Mouse (Mus musculus): ENCODE results near the gene Fam183b. TPM values are rescaled to one million over a fixed set of nuclear protein-coding genes. Genes with fewer than 3 reads are reported as not detected.

Fam183b gene
- polyA plus RNA-seq, 1 experiment from 2014 or later = not detected

DNA sequence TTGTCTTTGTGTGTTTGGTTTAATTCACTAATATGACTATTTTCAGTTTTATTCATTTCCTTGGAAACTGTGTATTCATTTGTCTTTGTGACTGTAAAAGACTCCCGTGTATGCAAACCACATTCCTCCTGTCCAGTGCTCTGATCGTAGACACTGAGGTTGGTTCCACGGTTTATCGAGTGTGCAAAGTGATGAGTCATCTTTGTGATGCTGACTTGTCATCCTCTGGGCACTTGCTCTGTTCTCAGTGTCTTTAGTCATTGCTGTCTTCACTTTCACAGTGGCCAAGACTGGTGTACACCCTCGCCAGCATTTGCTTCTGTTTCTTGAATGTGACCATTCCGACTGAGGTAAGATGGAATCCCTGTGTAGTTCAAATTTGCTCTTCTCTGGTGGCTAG, 11.1 kb downstream of the Fam183b start:
- Histone ChIP-seq H3K27me3 (ENCODE audit: insufficient read depth, low read length) (no peaks in the 10 kb centered on the region), H3K4me3 (ENCODE audit: low read depth, low read length) (no peak overlapping the region), H3K4me2 (no peak overlapping the region), H3K9ac (no peak overlapping the region), H3K27ac (ENCODE audit: low read depth) (no peak overlapping the region), H3K9me3 (ENCODE audit: low read depth, low read length) (no peaks in the 10 kb centered on the region), H3K4me1 (ENCODE audit: insufficient read depth) (no peaks in the 10 kb centered on the region), H3K36me3 (ENCODE audit: insufficient read depth) (no peaks in the 10 kb centered on the region)
- no peak for ATAC-seq (ENCODE audit: insufficient read depth)
- TF ChIP-seq CTCF (IDR thresholded peaks at IDR 0.05; ENCODE audit: low read depth) = no peak
- 67% methylated on average over 6 of the region's 6 CpGs for WGBS
- DNase-seq = no peak

DNA sequence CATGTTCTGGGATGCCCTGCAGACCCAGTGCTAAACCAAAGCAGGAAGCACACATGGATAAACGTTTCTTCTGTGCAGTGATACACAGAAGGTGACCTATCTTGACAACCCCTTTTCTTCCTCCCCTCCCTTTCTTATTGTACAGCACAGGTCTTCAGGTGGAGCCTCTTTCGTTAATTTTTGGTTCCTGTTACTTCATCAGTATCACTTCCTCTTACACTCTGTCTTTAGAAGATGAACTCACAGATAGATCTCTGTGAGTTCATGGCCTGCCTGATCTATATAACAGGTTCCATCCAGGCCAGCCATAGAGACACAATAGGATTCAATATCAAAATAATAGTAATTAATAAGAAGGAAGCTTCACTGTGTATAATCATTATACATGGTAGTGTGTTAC, 11.7 kb downstream of the Fam183b start:
- no peak for TF ChIP-seq CTCF (IDR thresholded peaks at IDR 0.05; ENCODE audit: low read depth)
- Histone ChIP-seq H3K27ac (ENCODE audit: low read depth) (no peak overlapping the region), H3K4me3 (ENCODE audit: low read depth, low read length) (no peak overlapping the region), H3K4me2 (no peak overlapping the region), H3K27me3 (ENCODE audit: insufficient read depth, low read length) (no peaks in the 10 kb centered on the region), H3K9ac (no peak overlapping the region), H3K9me3 (ENCODE audit: low read depth, low read length) (no peaks in the 10 kb centered on the region), H3K4me1 (ENCODE audit: insufficient read depth) (no peaks in the 10 kb centered on the region), H3K36me3 (ENCODE audit: insufficient read depth) (no peaks in the 10 kb centered on the region)
- DNase-seq (no peak), ATAC-seq (ENCODE audit: insufficient read depth) (no peak)
- WGBS = 42% methylated on average over 2 of the region's 2 CpGs

DNA sequence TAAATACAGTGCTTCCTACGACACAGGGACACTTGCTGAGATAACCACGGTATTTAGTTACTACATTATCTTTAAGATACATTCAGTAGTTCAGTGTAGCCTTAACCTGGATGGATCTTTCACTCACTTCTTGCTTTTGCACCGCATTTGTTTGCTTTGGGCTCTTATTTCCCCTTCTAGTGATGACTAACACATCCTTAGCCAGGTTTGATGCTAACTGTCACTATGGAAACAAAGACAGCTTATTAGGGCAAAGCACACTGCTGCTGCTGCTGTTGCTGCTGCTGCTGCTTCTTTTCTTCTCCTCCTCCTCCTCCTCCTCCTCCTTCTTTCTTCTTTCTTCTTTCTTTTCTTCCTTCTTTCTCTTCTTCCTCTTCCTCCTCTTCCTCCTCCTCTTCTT, 12.2 kb downstream of the Fam183b start:
- no peak for TF ChIP-seq CTCF (IDR thresholded peaks at IDR 0.05; ENCODE audit: low read depth)
- DNase-seq (no peak), ATAC-seq (ENCODE audit: insufficient read depth) (no peak)
- 23% methylated on average over 3 of the region's 3 CpGs for WGBS
- no peak overlapping the region for H3K9ac ChIP-seq
- no peaks in the 10 kb centered on the region for H3K36me3 ChIP-seq (ENCODE audit: insufficient read depth)
- H3K27me3 ChIP-seq (ENCODE audit: insufficient read depth, low read length) = no peaks in the 10 kb centered on the region
- no peak overlapping the region for H3K4me2 ChIP-seq
- no peaks in the 10 kb centered on the region for H3K4me1 ChIP-seq (ENCODE audit: insufficient read depth)
- H3K4me3 ChIP-seq (ENCODE audit: low read depth, low read length) = no peak overlapping the region
- H3K9me3 ChIP-seq (ENCODE audit: low read depth, low read length) = no peaks in the 10 kb centered on the region
- H3K27ac ChIP-seq (ENCODE audit: low read depth) = no peak overlapping the region

DNA sequence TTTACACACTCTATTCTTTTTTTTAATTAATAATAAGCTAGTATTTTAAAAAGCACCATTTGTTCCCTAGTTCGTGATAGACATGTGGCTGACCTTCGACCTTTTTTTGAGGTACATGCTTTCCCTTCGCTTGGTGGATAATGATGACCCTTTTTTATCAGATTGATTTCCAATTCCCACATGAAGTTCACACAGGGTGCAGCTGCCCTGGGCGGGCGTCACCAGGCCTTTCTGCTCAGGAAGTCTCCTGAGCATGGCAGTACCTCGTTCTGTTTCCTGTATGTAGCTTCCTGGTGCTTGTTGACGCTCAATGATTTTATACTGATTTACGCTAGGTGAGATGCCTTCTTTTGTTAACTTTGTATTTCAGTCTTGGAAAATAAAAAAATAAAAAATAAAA, 13.4 kb downstream of the Fam183b start:
- 76% methylated on average over 8 of the region's 8 CpGs for WGBS
- H3K4me3 ChIP-seq (ENCODE audit: low read depth, low read length) = no peak overlapping the region
- DNase-seq = no peak
- no peak for TF ChIP-seq CTCF (IDR thresholded peaks at IDR 0.05; ENCODE audit: low read depth)
- H3K27ac ChIP-seq (ENCODE audit: low read depth) = no peak overlapping the region
- no peaks in the 10 kb centered on the region for H3K27me3 ChIP-seq (ENCODE audit: insufficient read depth, low read length)
- H3K9ac ChIP-seq = no peak overlapping the region
- no peak for ATAC-seq (ENCODE audit: insufficient read depth)
- no peaks in the 10 kb centered on the region for H3K4me1 ChIP-seq (ENCODE audit: insufficient read depth)
- no peaks in the 10 kb centered on the region for H3K36me3 ChIP-seq (ENCODE audit: insufficient read depth)
- H3K9me3 ChIP-seq (ENCODE audit: low read depth, low read length) = no peaks in the 10 kb centered on the region
- no peak overlapping the region for H3K4me2 ChIP-seq

DNA sequence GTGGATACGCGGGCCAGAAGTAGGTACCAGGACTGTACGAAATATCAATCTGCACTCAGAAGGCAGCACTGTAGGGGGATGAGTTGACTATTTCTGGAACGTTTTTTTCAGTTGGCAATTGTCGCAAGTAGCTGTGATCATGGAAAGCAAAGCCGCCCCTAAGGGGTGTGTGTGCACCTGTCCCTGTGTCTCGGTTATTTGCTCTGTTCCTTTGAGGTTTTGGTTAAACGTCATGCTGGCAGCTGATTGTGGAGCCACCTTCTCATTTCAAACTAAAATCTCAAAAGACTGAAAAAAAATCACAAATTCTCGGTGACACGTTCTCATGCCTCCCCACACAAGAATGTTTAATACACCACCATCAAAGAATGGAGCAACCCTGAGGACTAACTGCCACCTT, 14.1 kb downstream of the Fam183b start:
- no peaks in the 10 kb centered on the region for H3K27me3 ChIP-seq (ENCODE audit: insufficient read depth, low read length)
- WGBS = 81% methylated on average over 10 of the region's 10 CpGs
- no peak overlapping the region for H3K4me3 ChIP-seq (ENCODE audit: low read depth, low read length)
- DNase-seq (no peak), ATAC-seq (ENCODE audit: insufficient read depth) (no peak)
- H3K9ac ChIP-seq = no peak overlapping the region
- no peaks in the 10 kb centered on the region for H3K36me3 ChIP-seq (ENCODE audit: insufficient read depth)
- no peak overlapping the region for H3K4me2 ChIP-seq
- H3K9me3 ChIP-seq (ENCODE audit: low read depth, low read length) = no peaks in the 10 kb centered on the region
- H3K4me1 ChIP-seq (ENCODE audit: insufficient read depth) = no peaks in the 10 kb centered on the region
- TF ChIP-seq CTCF (IDR thresholded peaks at IDR 0.05; ENCODE audit: low read depth) = no peak
- H3K27ac ChIP-seq (ENCODE audit: low read depth) = no peak overlapping the region

DNA sequence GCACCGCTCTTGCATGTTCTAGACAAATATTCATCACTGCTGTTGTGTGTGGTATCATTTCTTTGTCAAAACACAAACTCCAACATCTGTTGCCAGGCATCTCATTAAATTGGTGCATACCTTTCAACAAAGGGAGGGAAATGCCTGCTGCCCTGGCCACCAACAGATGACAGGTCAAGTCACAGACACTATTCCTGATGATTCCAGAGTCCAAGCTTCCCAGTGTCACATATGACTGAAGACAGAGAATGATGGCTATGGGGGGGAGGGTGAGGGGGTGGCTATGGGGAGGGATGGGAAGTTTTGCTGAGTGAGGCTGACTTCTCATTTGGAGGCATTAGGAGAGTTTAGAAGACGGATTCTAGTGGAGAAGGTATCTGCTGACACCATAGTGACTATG, 17.6 kb downstream of the Fam183b start:
- TF ChIP-seq CTCF (IDR thresholded peaks at IDR 0.05; ENCODE audit: low read depth) = no peak
- 63% methylated on average over 2 of the region's 2 CpGs for WGBS
- H3K4me3 ChIP-seq (ENCODE audit: low read depth, low read length) = no peak overlapping the region
- H3K4me2 ChIP-seq = no peak overlapping the region
- DNase-seq (no peak), ATAC-seq (ENCODE audit: insufficient read depth) (no peak)
- H3K36me3 ChIP-seq (ENCODE audit: insufficient read depth) = no peaks in the 10 kb centered on the region
- H3K9ac ChIP-seq = no peak overlapping the region
- no peaks in the 10 kb centered on the region for H3K4me1 ChIP-seq (ENCODE audit: insufficient read depth)
- H3K9me3 ChIP-seq (ENCODE audit: low read depth, low read length) = no peaks in the 10 kb centered on the region
- no peaks in the 10 kb centered on the region for H3K27me3 ChIP-seq (ENCODE audit: insufficient read depth, low read length)
- no peak overlapping the region for H3K27ac ChIP-seq (ENCODE audit: low read depth)

DNA sequence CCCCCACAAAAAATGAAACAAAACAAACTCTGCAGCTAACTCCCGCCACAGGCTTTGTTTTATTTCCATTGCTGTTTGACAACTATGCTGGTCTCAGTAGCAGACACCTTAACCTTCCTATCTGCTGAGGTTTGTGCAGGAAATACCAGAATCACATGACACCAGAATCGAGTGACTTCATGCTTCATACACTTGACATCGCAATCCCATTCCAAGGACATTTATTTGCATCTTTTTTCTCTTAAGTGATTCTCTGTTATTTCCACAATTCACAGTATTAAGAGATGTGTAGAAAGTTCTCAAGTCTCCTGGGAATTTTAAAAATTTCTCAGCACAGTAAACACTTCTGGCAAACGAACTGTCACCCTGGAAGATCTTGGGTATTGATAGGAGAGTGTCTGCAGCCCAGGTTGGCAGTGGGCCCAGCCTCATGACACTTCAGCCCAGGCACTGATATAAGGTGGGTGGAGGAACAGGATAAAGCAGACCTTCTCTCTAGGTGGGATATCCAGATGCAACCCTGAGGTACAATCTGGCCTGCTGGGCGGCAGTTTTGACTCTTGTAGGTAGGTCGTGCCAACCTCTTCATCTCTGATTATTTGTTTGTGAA, 19.2 kb downstream of the Fam183b start, which contains the start of gene Olfr314:
Olfr314 (plus strand) TSS at position 473 of the 610 bp plus-strand sequence.
- no peaks in the 10 kb centered on the region for H3K4me1 ChIP-seq (ENCODE audit: insufficient read depth)
- no peaks in the 10 kb centered on the region for H3K36me3 ChIP-seq (ENCODE audit: insufficient read depth)
- no peak for TF ChIP-seq CTCF (IDR thresholded peaks at IDR 0.05; ENCODE audit: low read depth)
- H3K4me3 ChIP-seq (ENCODE audit: low read depth, low read length) = no peak within 1 kb of the TSS
- no peaks in the 10 kb centered on the region for H3K27me3 ChIP-seq (ENCODE audit: insufficient read depth, low read length)
- no peak within 1 kb of the TSS for H3K4me2 ChIP-seq
- no peak for ATAC-seq (ENCODE audit: insufficient read depth)
- no peak within 1 kb of the TSS for H3K9ac ChIP-seq
- H3K27ac ChIP-seq (ENCODE audit: low read depth) = no peak within 1 kb of the TSS
- no peaks in the 10 kb centered on the region for H3K9me3 ChIP-seq (ENCODE audit: low read depth, low read length)
- WGBS = 50% methylated on average over 6 of the region's 6 CpGs
- no peak for DNase-seq

DNA sequence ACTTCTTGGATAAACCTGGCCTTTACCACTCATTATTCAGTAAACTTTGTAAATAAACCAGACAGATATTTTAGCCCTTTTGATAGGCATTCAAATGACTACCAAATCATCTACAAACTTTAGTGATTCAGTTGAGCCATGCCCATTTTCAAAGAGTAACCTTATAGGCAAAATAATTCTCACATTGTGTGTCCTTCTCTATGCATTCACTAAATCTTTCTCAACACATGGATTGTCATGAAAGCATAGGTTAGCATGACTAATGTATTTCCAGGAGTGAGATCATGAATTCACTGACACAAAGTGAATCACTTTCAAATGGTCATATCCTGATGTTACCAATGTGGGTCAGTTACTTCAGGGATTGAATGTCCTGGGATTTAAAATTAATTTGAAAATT, 28.9 kb downstream of the Fam183b start, which contains the start of gene Olfr315:
Olfr315 (plus strand) TSS at position 301 of the 400 bp plus-strand sequence.
- DNase-seq (no peak), ATAC-seq (ENCODE audit: insufficient read depth) (no peak)
- no peak within 1 kb of the TSS for H3K4me2 ChIP-seq
- H3K4me1 ChIP-seq (ENCODE audit: insufficient read depth) = no peaks in the 10 kb centered on the region
- H3K27me3 ChIP-seq (ENCODE audit: insufficient read depth, low read length) = no peaks in the 10 kb centered on the region
- no peak for TF ChIP-seq CTCF (IDR thresholded peaks at IDR 0.05; ENCODE audit: low read depth)
- no peak within 1 kb of the TSS for H3K9ac ChIP-seq
- no peak within 1 kb of the TSS for H3K27ac ChIP-seq (ENCODE audit: low read depth)
- no peaks in the 10 kb centered on the region for H3K9me3 ChIP-seq (ENCODE audit: low read depth, low read length)
- no peaks in the 10 kb centered on the region for H3K36me3 ChIP-seq (ENCODE audit: insufficient read depth)
- no peak within 1 kb of the TSS for H3K4me3 ChIP-seq (ENCODE audit: low read depth, low read length)

Measured in lung, embryonic 14.5 days (tissue).